Mouse (Mus musculus): ENCODE data around the gene Zfp148.
"Not testable (repeated sequence)": the region's sequence is repeated elsewhere in the genome, so short reads cannot be mapped to it uniquely, and the experiment has no call there.

DNA sequence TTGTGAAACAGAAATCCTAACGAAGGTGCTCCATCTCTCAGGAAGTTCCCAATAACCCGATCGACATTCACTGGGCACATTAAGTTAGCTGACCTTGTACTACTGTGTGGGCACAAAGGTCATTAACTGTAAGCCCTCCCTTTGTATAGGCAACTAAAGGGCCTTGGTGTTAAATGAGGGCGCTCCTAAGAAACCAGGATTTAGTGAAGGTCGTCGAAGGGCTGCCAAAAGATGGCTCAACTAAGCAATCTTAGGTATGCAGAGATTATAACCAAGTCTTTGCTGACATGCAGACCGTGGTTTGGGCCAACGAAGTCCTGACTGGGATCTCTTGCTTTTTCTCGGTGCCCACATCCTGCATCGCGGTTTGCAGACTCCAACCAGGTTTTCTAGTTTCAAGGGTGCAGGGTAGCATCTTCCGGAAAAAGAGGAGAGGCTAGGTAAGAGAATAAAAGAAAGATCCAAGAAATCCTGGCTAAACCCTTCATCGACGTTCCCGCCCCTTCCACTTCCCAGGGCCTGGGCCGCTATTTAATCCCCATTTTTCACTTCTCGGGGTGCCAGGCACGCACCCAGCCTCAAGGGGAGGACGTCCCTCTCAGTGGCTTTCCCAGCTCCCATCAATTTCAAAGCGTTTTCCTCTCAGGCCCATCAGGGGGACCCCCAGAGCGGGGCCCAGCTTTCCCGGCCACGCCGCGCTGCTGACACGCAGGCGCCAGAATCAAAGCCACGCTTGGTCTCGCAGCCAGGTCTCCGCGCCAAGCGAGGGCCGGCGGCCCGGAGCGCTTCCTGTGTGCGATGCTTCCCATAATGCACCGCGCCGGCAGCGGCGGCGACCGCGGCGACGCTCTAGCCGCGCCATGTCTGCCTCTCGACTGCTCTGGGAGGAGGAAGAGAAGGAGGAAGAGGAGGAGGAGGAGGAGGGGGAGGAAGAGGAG lies at the start of gene Zfp148:
- TF ChIP-seq HCFC1 (IDR thresholded peaks at IDR 0.05; ENCODE audit: low read depth, low read length): peak; percentile 92
- not testable (repeated sequence) for TF ChIP-seq CTCF (IDR thresholded peaks at IDR 0.05 in 2 of 3, conservative IDR thresholded peaks at IDR 0.05 in 1 of 3; ENCODE audit: control insufficient read depth in 1 of 3, insufficient read depth in 1 of 3, low read depth in 2 of 3, low read length in 3 of 3, poor library complexity in 1 of 3, severe bottlenecking in 1 of 3); USF1 (IDR thresholded peaks at IDR 0.05; ENCODE audit: low read depth, low read length); EP300 (IDR thresholded peaks at IDR 0.05; ENCODE audit: low read depth in 1 of 2, low read length in 2 of 2); TAL1 (IDR thresholded peaks at IDR 0.05; ENCODE audit: low read length); SMC3 (IDR thresholded peaks at IDR 0.05; ENCODE audit: low read depth, low read length); USF2 (IDR thresholded peaks at IDR 0.05; ENCODE audit: borderline replicate concordance in 1 of 2, insufficient read depth in 1 of 2, low read depth in 1 of 2, low read length in 2 of 2); ZC3H11A (IDR thresholded peaks at IDR 0.05; ENCODE audit: low read depth, low read length); MEF2A (IDR thresholded peaks at IDR 0.05; ENCODE audit: extremely low read depth, insufficient replicate concordance, low read depth, low read length, poor library complexity, severe bottlenecking)
- peak; percentile 86 to 94 for TF ChIP-seq POLR2A (IDR thresholded peaks at IDR 0.05; ENCODE audit: control insufficient read depth in 1 of 2, insufficient read depth in 1 of 2, low read depth in 1 of 2, low read length in 2 of 2, poor library complexity in 1 of 2)
- TF ChIP-seq MXI1 (IDR thresholded peaks at IDR 0.05; ENCODE audit: low read depth, low read length): peak; percentile 86
- peak; percentile 95 for TF ChIP-seq ELF1 (IDR thresholded peaks at IDR 0.05; ENCODE audit: low read depth, low read length)

Data from MEL (cell line).